Mouse (Mus musculus) lung, postnatal 0 days (tissue): Measurements from ENCODE around the gene Gm20708. TPM values are rescaled to one million over a fixed set of nuclear protein-coding genes. Genes with fewer than 3 reads are reported as not detected.

ENCODE experiments used
- ATAC-seq: fragments of 200-750 bp; cut with Nextera tagmentation; 2 replicates; pipeline ENCODE4 v1.8.0; 2017; ENCODE audit warnings: moderate library complexity
- DNase-seq: peaks from one replicate; pipeline ENCODE4 v3.0.0-alpha.2; 2016; ENCODE audit warnings: low spot score
- H3K27ac ChIP-seq: fragments of 300-500 bp; sonication (generic); 2 replicates; pipeline ENCODE4 v1.5.1; 2014; ENCODE audit warnings: antibody characterized with exemption, mild to moderate bottlenecking, low read length, mixed read lengths
- H3K27me3 ChIP-seq: fragments of 300-500 bp; sonication (generic); replicated peaks from 2 replicates; pipeline ENCODE4 v1.6.1; 2014; ENCODE audit warnings: low read length, mixed read lengths; ENCODE audit not compliant: insufficient read depth
- H3K36me3 ChIP-seq: fragments of 300-500 bp; sonication (generic); 2 replicates; pipeline ENCODE4 v1.6.1; 2014; ENCODE audit warnings: low read length, mixed read lengths; ENCODE audit not compliant: insufficient read depth
- H3K4me1 ChIP-seq: fragments of 300-500 bp; sonication (generic); 2 replicates; pipeline ENCODE4 v1.6.1; 2014; ENCODE audit warnings: antibody characterized with exemption, low read depth, low read length, mixed read lengths; ENCODE audit not compliant: insufficient read depth
- H3K4me2 ChIP-seq: fragments of 300-500 bp; sonication (generic); replicated peaks from 2 replicates; pipeline ENCODE4 v1.6.1; 2014; ENCODE audit warnings: low read depth, mild to moderate bottlenecking, low read length, moderate library complexity, mixed read lengths
- H3K4me3 ChIP-seq: fragments of 300-500 bp; sonication (generic); 2 replicates; pipeline ENCODE4 v1.5.1; 2014; ENCODE audit warnings: low read depth, low read length
- H3K9ac ChIP-seq: fragments of 300-500 bp; sonication (generic); replicated peaks from 2 replicates; pipeline ENCODE4 v1.6.1; 2014; ENCODE audit warnings: low read depth, mild to moderate bottlenecking
- H3K9me3 ChIP-seq: fragments of 300-500 bp; sonication (generic); 2 replicates; pipeline ENCODE4 v1.6.1; 2016; ENCODE audit warnings: low read length, mixed read lengths
- CTCF ChIP-seq: IDR thresholded peaks from 2 replicates; pipeline ENCODE4 v1.5.1; 2016; ENCODE audit warnings: antibody characterized with exemption, mild to moderate bottlenecking
- EP300 ChIP-seq: IDR thresholded peaks from 2 replicates; pipeline ENCODE4 v1.6.1; 2016; ENCODE audit warnings: antibody characterized with exemption, mild to moderate bottlenecking, control low read depth
- WGBS: fragments of 180-500 bp; shearing (Covaris S2); extraction: QIAGEN DNeasy Blood & Tissue Kit; methylation state at CpG from one replicate; pipeline ENCODE4 v1.1.7; 2014; 5-methylcytosine and 5-hydroxymethylcytosine counted together
- polyA plus RNA-seq: library from polyadenylated mRNA; unstranded; fragments of >200 nt; fragmentation: Nextera tagmentation; extraction: Ambion mirVana; gene quantifications from 2 replicates; pipeline ENCODE4 v1.2.1, GENCODE M21; 2015

Gene Gm20708
- polyA plus RNA-seq, 1 experiment from 2014 or later = 0.27 TPM

GRCm38 (mm10) chr11:117870688-117871365 is 61.4 kb downstream of the Gm20708 start:
- H3K4me2 ChIP-seq = no peak overlapping the region
- no peak overlapping the region for H3K4me3 ChIP-seq
- H3K27ac ChIP-seq = no peak overlapping the region
- no peaks in the 10 kb centered on the region for H3K27me3 ChIP-seq
- TF ChIP-seq CTCF (peak; percentile 97), EP300 (no peak)
- H3K9ac ChIP-seq = no peak overlapping the region
- peak; percentile 36 for ATAC-seq
- no peaks in the 10 kb centered on the region for H3K36me3 ChIP-seq
- H3K9me3 ChIP-seq = no peaks in the 10 kb centered on the region
- DNase-seq = peak; percentile 88
- H3K4me1 ChIP-seq = peaks cover 10% of the 10 kb centered on the region; the same call in 1 of the 2 replicates
- 42% methylated on average over 12 of the region's 12 CpGs for WGBS

GRCm38 (mm10) chr11:117871376-117871775 is 61.9 kb downstream of the Gm20708 start:
- no peak for TF ChIP-seq EP300
- no peak for TF ChIP-seq CTCF
- no peak for DNase-seq
- Histone ChIP-seq H3K9ac (no peak overlapping the region), H3K4me2 (no peak overlapping the region), H3K4me3 (no peak overlapping the region), H3K27ac (no peak overlapping the region), H3K9me3 (no peaks in the 10 kb centered on the region), H3K4me1 (peaks cover 10% of the 10 kb centered on the region; the same call in 1 of the 2 replicates), H3K36me3 (no peaks in the 10 kb centered on the region), H3K27me3 (no peaks in the 10 kb centered on the region)
- 68% methylated on average over 5 of the region's 5 CpGs for WGBS
- no peak for ATAC-seq

GRCm38 (mm10) chr11:117871911-117872584 is 62.6 kb downstream of the Gm20708 start:
- Histone ChIP-seq H3K36me3 (no peaks in the 10 kb centered on the region), H3K4me3 (no peak overlapping the region), H3K9me3 (no peaks in the 10 kb centered on the region), H3K9ac (no peak overlapping the region), H3K4me2 (peak overlapping the region; percentile 96; the same call in 1 of the 2 replicates), H3K4me1 (peaks cover 10% of the 10 kb centered on the region; the same call in 1 of the 2 replicates), H3K27ac (no peak overlapping the region), H3K27me3 (no peaks in the 10 kb centered on the region)
- ATAC-seq = no peak
- WGBS = 61% methylated on average over 12 of the region's 12 CpGs
- no peak for DNase-seq
- no peak for TF ChIP-seq CTCF
- TF ChIP-seq EP300 = no peak

- Histone ChIP-seq H3K4me2 (peak within 1 kb of the TSS; percentile 96), H3K36me3 (no peaks in the 10 kb centered on the region), H3K9ac (peak within 1 kb of the TSS; percentile 58), H3K27ac (no peak within 1 kb of the TSS), H3K9me3 (no peaks in the 10 kb centered on the region), H3K4me1 (peaks cover 11% of the 10 kb centered on the region; the same call in 1 of the 2 replicates), H3K27me3 (no peaks in the 10 kb centered on the region), H3K4me3 (peak within 1 kb of the TSS; percentile 55)
- ATAC-seq = peak; percentile 91
- peak; percentile 95 for DNase-seq
- 2% methylated on average over 46 of the region's 51 CpGs for WGBS
- TF ChIP-seq EP300 (no peak), CTCF (no peak)
Observed at GRCm38 (mm10) chr11:117872861-117873608, 63.6 kb downstream of the Gm20708 start, which contains the start of gene Tha1. TSS of gene Tha1 (minus strand) at chr11:117873481.

- Histone ChIP-seq H3K27ac (no peak overlapping the region), H3K4me2 (no peak overlapping the region), H3K9ac (no peak overlapping the region), H3K9me3 (no peaks in the 10 kb centered on the region), H3K4me1 (peaks cover 22% of the 10 kb centered on the region; the same call in 1 of the 2 replicates), H3K27me3 (no peaks in the 10 kb centered on the region), H3K4me3 (no peak overlapping the region), H3K36me3 (no peaks in the 10 kb centered on the region)
- TF ChIP-seq EP300 (no peak), CTCF (peak; percentile 65)
- peak; percentile 68 for DNase-seq
- 61% methylated on average over 4 of the region's 4 CpGs for WGBS
- no peak for ATAC-seq
Observed at GRCm38 (mm10) chr11:117874419-117874818, 65.0 kb downstream of the Gm20708 start.

GRCm38 (mm10) chr11:117875681-117876080 is 66.2 kb downstream of the Gm20708 start:
- Histone ChIP-seq H3K4me1 (peaks cover 26% of the 10 kb centered on the region; the same call in 1 of the 2 replicates), H3K36me3 (no peaks in the 10 kb centered on the region), H3K4me2 (no peak overlapping the region), H3K9me3 (no peaks in the 10 kb centered on the region), H3K27me3 (no peaks in the 10 kb centered on the region), H3K27ac (no peak overlapping the region), H3K4me3 (no peak overlapping the region), H3K9ac (no peak overlapping the region)
- ATAC-seq = no peak
- TF ChIP-seq EP300 (no peak), CTCF (no peak)
- 31% methylated on average over 6 of the region's 6 CpGs for WGBS
- DNase-seq = no peak
